Mouse (Mus musculus) fibroblast of lung, adult 2 months (primary cell): Measurements from ENCODE around the gene Gimap1.

Source experiments
- DNase-seq: peaks from one replicate; pipeline ENCODE4 v3.0.0-alpha.2; 2011; ENCODE audit warnings: low read depth

Gimap1 gene

DNA sequence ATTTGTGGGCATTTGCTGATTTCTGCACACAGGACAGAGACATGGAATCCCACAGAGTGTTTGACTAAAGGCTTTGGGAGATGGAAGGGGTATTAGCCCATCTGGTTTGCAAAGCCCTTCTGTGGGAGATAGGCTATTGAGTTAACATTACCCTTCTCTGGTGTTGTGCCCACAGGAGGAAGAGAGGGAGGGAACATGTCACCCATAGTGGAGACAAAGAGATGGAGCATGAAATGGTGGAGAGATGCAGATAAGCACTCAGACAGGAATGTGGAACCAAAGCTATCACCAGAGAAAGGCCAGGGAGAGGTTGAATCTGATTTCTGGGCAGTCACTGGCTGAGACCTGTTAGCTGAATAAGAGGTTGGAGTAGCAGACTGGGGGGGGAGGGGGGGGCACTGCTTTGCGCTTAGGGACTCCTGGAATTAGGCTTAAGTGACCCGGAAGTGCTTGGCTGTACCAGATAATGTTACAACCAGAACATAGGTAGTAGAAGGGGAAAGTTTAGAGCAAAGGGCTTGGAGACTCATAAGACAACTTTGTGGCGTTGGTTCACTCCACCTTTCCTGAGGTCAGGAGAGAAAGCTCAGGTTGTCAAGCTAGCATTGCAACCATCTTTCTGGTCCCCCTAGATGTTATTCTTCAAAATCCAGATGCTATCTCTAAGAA is 1.8 kb downstream of the Gimap1 start:
- DNase-seq, result no peak

DNA sequence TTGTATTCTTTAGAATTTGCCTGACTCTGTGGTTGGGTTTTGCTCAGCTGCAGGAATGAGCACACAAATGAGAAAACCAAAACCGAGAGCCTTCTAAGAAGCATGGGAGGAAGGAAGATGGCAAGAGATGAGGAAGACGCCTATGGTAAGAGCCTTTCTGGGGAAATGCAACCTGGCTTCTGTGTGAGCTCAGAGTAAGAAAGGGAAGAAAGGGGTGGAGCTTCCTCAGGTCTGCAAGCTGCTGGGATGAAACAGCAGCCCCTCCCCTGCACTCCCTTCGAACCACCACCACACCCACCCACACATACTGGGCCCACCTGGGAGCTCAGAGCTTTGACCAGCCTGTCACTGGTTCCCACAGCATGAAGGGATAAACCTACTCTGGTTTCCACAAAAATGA is 2.4 kb downstream of the Gimap1 start:
- DNase-seq, result no peak

DNA sequence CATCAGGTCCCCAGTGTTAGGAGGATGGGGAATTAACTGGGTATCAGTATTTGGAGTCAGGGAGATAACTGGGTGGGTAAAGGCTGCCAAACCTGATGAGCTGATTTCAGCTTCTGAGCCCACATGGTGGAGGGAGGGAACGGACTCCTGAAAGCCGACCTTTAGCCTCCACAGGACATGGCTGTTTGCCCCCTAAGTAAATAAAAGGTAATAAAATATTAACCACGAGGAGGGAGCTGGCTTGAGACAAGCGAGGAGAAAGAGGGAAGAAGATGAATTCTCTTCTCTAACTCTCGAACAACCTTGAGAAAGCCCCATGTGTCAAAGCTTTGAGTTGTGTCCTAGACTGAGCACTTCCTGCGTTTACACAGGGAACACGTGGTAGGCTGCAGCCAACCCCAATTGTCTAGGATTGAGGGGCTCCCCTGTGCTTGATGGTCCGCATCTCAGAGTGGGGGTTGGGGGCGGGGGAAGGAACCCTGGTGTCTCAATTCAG is 2.9 kb downstream of the Gimap1 start:
- DNase-seq, result no peak

DNA sequence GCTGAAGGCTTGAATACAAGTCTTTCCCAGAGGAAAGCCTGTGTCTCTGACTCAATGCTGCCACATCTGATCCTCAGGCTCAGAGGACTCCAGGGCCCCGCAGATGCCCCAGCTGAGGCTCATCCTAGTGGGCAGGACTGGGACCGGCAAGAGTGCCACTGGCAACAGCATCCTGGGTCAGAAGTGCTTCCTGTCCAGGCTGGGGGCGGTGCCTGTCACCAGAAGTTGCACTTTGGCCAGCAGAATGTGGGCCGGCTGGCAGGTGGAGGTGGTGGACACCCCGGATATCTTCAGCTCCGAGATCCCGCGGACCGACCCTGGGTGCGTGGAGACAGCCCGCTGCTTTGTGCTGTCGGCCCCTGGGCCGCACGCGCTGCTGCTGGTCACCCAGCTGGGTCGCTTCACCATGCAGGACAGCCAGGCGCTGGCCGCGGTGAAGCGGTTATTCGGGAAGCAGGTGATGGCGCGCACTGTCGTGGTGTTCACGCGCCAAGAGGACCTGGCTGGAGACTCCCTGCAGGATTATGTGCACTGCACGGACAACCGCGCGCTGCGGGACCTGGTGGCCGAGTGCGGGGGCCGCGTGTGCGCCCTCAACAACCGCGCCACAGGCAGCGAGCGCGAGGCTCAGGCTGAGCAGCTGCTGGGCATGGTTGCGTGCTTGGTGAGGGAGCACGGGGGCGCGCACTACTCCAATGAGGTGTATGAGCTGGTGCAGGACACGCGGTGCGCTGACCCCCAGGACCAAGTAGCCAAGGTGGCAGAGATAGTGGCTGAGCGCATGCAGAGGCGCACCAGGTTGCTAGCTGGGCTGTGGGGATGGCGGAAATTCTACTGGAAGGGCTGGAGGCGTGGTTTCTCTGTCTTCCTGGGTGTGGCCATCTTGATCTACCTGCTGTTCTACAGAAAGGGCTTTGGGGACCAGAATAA is 3.8 kb downstream of the Gimap1 start:
- DNase-seq, result no peak

DNA sequence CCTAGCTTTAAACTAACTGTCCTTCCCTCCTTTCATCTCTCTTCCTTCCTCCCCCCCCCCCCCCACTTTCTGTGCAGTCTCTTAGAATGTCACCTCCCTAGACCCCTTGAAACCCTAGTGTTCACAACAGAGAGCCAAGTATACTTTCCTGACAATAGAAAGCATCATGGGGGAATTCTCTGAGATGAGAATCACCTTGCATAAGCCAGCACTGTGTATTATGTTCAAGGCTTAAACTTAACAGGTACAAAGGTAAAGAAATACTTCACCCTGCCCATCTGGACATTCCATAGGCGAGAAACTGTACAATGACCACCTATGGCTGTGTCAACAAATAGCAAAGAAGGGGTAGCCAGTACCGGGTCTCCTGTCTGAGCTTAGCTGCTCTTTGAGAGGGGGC is 6.6 kb downstream of the Gimap1 start:
- DNase-seq, result no peak

DNA sequence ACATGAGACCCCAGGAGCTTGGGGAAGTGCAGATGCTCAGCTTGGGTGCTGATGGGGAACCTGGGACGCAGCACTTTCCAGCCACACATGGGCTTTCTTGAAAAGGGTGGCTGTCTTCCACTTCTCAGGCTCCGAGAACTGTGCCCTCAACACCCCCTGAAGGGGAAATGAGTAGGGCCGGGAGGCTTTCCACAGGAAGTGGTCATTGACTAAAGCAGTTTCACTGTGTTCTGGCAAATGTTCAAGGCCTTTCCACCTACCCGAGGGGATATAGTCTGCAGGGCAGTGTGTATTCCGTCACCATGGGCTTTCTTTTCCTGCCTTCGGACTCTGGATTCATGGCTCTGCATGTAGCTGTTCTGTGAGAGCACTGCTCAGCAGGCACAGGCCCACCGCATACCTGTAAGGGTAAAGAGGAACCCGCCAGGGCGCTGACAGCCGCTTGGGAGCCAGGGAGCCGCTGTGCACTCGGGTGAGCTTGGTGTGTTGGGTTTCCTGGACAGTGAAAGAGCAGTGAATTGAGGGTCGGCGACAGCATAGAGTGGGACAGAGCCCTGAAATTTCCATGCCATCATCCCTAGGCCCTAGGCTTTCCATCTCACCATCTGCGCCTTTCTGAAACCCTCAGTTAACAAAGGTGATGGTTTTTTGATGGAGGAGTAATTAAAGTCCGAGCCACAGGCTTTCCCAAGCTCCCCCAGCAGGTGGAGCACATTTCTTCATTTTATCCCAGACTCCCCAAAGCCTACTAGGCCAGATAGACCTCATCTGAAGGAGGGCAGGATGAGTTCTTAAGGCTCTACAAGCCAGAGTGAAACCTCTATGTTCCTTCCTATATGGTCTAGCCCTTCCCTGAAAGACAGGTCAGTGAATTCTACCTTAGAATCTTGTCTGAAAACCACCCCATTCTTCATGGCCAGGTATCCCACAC is 7.4 kb downstream of the Gimap1 start, which contains the start of gene Gimap5:
TSS of gene Gimap5 (plus strand) at position 239 of the 931 bp plus-strand sequence.
- DNase-seq, result peak; percentile 2

GRCm38 (mm10) chr6:48747091-48747966 is 8.5 kb downstream of the Gimap1 start:
- no peak for DNase-seq

DNA sequence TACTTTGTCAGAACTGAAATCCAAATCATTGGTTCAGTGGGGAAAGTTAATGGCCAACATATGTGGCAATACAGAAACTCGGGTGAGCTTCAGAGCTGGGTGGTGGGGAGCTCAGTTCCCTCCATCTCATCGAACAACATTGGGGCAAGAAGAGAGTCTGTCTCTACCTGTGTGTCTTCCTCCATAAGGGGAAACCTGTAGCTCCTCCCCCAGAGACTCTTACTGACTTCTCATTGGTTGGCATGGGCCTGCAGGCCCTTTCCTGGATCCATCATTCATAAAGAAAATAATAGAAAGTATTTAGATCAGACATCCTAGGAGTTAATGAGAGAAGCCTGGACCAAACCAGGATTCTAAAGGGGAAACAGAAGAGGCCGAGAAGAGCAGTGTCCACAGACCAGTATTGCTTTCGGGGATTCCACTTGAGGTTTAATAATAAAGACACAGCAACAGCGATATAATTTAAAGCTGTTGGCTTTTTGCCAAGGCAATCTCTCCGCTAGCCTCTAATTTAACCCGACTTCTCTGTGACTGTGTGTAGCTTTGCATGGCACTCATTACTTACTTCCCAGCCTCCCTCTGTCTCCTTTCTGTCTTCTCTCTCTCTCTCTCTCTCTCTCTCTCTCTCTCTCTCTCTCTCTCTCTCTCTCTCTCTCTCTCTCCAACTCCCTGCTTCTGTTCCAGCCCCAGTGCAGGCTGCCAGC is 24.9 kb downstream of the Gimap1 start:
- no peak for DNase-seq

DNA sequence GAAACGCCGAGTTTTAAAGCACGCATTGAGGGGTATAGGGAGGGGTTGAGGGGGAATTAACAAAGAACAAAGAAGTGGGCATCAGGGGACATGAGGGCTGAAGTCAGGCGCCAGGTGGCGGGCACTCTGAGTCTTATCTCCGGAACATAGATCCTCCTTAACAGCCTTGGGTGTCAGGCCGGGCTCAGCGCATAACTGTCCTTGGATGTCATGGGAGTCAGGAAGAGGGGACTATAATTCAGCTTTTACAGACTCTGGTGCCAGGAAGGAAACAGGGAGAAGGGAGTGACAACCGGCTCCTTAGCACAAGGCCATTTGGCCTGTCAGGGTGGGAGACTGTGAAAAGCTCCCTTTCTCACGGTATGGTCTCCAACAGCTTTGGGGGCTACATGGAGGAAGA is 25.6 kb downstream of the Gimap1 start:
- DNase-seq, result no peak

- DNase-seq, result no peak
These were observed 29.5 kb downstream of the Gimap1 start for GRCm38 (mm10) chr6:48768178-48768869.

DNA sequence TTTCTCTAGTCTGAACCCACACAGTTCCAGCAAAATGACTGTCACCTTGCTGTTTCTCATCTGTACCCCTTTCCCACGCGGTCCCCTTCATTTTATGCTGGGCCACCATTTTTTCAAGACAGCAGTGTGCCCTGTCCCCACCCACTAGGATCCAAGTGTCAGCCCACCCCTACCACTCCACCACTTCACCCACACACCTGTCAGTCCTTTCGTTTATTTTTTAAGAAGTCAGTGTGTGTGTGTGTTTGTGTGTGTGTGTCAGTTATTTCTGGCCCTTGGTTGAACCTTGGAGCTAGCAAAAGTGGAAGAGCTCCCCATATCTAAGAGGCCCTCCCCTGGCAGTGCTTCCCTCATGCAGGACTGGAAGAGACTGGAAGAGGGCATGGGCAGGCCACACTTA is 30.1 kb downstream of the Gimap1 start:
- DNase-seq, result no peak

GRCm38 (mm10) chr6:48770696-48771095 is 31.8 kb downstream of the Gimap1 start, which contains the start of gene Gimap3:
Gene Gimap3 (minus strand): TSS chr6:48770851.
- DNase-seq, result no peak

- DNase-seq, result no peak
These were observed 33.2 kb downstream of the Gimap1 start for GRCm38 (mm10) chr6:48772030-48772429.

DNA sequence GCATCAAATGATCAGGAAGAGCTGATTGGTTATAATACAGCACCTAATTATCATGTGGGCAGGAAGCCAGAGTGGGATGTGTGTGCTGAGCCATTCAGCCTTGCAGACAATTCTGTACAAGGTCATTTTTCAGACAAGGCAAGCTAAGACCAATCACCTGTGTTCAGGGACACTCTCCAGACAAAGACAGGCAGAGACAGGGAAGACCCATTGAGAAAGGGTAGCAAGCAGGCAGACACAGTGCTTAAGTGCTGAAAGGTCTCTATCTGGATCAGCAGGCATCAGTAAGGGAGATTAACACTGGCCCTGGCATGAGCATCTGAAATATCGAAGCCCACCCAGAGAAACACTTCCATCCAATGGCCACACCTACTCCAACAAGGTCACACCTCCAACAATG is 45.6 kb downstream of the Gimap1 start:
- DNase-seq, result no peak

GRCm38 (mm10) chr6:48785189-48785588 is 46.3 kb downstream of the Gimap1 start:
- DNase-seq, result no peak

- no peak for DNase-seq
These were observed 46.7 kb downstream of the Gimap1 start for GRCm38 (mm10) chr6:48785601-48786000.

- no peak for DNase-seq
These were observed 49.0 kb downstream of the Gimap1 start for GRCm38 (mm10) chr6:48787867-48788266.
